Mouse (Mus musculus) bone marrow macrophage, adult 2 months (primary cell): ENCODE data around the gene Agps.

Source experiments
- CTCF ChIP-seq: IDR thresholded peaks from 2 replicates; pipeline ENCODE4 v1.5.1; 2012; ENCODE audit warnings: low read depth, mild to moderate bottlenecking, low read length, moderate library complexity
- POLR2A ChIP-seq: IDR thresholded peaks from 2 replicates; pipeline ENCODE4 v1.6.1; 2012; ENCODE audit warnings: mild to moderate bottlenecking, low read depth, low read length, borderline replicate concordance

GRCm38 (mm10) chr2:75816673-75817072, 15.3 kb upstream of the Agps start:
- no peak for TF ChIP-seq POLR2A
- TF ChIP-seq CTCF, result no peak
